Mouse (Mus musculus) cerebellum, adult 9-11 months (tissue): ENCODE data around the gene Ankrd40.

Experiments
- DNase-seq: peaks from one replicate; pipeline ENCODE4 v3.0.0; 2022

The Ankrd40 gene

DNA sequence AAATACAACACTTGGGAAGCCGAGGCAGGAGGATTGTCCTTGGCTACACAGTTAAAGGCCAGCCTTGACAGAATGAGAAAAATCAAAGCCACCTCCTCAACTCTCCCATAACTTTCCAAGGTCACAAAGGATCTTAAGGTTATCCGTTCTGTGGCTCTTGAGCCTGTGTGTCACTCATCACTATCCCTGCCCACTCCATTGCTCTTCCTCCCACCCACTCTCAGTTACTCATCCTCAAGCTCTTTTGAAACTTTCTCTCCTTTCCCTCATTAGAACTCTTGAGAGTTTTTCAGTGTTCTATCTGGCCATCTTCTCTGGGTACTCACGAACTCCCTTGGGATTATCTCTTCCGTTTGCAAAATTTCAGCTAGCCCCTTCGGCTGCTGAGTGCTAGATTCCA is 3.2 kb upstream of the Ankrd40 start:
- DNase-seq = no peak

- peak; percentile 85 for DNase-seq
Measured at GRCm38 (mm10) chr11:94326961-94327411, 815 bp upstream of the Ankrd40 start.

GRCm38 (mm10) chr11:94328644-94329025 is 834 bp downstream of the Ankrd40 start:
- no peak for DNase-seq

DNA sequence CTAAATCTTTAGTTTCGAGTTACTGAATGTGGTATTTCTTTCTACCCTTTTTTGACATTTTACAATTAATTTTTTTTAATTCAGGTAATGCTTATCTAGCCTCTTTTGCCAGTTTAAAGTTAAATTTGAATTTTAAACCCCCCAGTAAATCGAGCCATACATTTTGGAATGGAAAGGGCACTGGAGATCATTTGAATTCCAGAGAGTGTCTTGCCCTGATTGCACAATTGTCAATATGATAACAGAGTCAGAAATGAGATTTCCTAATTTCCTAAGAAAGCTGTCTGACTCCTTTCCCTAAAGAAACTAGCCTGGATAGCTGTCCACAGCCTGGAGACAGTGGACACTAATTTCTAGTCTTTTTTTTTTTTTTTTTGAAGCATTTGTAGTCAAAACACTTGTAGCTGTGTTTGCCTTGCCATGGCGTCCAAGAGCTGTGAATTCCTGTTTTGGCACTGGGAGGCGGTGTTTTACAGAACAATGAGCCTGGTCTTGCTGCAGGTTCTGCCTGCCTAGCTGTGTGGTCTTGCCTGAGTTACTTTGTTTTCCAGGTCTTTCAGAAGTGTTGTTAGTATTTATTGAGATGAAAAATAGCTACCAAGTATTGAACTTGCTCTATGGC is 1.6 kb downstream of the Ankrd40 start:
- DNase-seq = peak; percentile 78

- DNase-seq = no peak
Measured at GRCm38 (mm10) chr11:94330211-94330610, 2.4 kb downstream of the Ankrd40 start.

DNA sequence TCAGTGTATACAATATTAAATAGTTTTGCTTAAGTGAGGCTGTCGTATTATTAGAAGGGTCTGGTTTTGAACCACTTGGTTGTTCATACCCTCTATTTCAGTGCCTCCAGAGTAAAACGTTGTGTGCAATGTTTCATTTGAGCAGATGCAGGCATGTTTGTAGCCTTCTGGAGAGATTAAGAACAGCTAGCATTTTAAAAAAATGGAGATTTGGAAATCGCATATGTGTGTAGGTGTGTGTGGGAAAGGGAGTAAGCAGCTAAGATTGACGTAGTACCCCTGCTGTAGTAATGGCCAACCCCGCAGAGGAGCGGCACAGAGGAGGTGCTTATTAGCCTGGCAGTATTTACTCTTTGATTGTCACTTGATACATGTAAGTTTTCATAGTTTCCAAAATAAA is 4.9 kb downstream of the Ankrd40 start:
- no peak for DNase-seq

GRCm38 (mm10) chr11:94334386-94334968 is 6.7 kb downstream of the Ankrd40 start:
- no peak for DNase-seq

- no peak for DNase-seq
Measured at GRCm38 (mm10) chr11:94336551-94336950, 8.8 kb downstream of the Ankrd40 start.

DNA sequence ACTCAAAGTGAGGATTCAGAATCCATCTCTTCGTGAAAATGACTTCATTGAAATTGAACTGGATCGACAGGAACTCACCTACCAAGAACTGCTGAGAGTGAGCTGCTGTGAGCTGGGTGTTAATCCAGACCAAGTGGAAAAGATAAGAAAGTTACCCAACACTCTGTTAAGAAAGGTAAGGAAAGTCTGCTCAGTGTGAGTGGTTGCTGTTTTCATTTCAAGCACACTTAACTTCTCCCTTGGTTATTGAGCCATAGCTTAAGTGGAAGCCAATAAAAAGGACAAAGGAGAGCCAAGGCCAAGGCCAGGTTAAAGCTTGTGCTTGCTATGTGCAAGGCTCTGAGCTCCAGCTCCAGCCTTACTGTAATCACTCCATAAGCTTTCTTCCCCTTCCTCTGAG is 10.5 kb downstream of the Ankrd40 start:
- DNase-seq = no peak

GRCm38 (mm10) chr11:94339732-94340585 is 12.2 kb downstream of the Ankrd40 start:
- peak; percentile 76 for DNase-seq

GRCm38 (mm10) chr11:94340948-94341933 is 13.4 kb downstream of the Ankrd40 start:
- no peak for DNase-seq

DNA sequence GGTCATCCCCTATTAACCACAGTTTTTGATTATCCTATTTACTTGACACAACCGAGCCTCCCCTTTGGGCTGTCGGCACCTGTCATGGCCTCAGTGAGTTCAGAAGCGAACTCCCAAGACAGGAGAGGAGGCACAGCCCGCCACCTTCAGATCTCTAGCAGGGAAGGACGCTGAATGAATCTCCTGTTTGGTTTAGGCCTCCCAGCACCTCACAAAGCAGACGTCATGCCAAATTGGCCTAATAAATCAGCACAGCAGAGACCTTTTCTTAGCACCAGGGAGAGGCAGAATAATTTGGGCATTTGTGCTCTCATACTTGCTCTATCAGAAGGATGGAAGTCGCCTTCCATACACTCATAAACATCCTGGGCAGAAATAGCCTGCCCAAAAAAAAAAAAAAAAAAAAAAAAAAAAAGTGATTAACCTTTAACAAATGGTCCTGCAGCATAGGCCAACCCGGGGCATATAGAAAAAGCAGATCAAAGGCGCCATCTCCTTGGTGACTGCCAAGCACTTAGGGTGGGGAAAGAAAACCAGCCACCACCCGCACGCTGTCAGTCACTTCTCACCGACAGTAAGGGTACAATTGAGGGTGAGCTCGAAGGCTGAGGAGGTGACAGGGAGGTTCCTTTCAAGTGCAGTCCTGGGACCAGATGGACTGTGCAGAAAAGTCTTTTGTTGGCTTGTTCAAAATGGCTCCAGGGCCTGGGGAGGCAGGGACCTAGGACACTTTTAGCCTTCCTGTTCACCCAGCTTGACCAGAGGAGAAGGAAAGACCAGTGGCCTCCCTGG is 14.5 kb downstream of the Ankrd40 start:
- no peak for DNase-seq

- DNase-seq = no peak
Measured at GRCm38 (mm10) chr11:94343955-94344358, 16.2 kb downstream of the Ankrd40 start.

DNA sequence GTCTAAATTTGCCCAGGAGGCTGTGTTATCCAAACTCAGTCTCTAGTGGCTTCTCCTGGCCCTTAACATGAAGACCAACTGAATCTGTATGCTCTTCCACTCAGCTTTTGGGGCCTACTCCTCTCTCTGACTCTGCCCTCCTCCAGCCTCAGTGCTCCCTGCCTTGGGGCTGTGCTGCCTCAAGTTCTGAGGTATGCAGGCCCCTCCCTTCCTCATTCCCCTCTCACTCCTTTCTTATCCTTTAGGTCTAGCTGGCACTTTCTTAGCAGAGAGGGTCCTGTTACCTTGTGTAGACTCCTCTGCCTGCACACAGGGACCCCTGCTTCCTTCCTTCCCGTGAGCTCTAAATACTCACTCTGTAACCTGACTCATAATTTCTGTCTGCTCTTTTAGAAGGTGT is 16.7 kb downstream of the Ankrd40 start:
- DNase-seq = no peak

DNA sequence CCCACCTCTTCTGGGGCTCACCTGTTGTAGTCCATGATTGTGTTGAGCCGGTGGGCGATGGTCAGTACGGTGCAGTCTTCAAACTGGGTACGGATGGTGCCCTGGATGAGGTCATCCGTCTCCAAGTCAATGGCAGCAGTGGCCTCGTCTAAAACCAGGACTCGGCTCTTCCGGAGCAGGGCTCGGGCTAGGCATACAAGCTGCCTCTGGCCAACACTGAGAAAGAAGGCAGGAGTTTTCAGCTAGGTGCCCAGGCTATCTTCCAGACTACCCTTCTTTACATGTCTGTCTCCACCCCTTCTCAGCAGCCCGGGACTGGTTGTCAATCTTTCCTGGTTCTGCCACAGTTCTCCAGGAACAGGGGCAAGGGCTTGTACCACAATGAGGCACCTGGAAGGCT is 18.1 kb downstream of the Ankrd40 start:
- no peak for DNase-seq

DNA sequence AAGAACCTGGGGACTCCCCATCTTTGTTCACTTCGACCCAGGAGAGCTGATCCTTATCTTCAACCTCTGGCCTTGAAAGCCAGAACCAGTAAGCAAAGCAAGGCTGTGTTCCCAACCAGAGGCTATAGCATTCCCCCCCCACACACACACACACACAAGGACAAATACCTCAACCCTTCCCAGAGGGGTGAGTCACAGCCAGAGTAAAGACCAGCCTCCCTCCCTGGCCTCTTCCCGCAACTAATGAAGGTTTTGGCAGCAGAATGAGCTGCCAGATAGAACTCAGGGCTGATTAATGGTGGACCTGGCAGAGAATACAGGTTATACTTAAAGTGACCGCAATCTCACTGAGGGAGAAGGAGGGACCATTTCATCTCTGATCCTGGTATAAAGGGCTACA is 18.8 kb downstream of the Ankrd40 start:
- DNase-seq = no peak

- no peak for DNase-seq
Measured at GRCm38 (mm10) chr11:94347063-94347575, 19.3 kb downstream of the Ankrd40 start.

GRCm38 (mm10) chr11:94349839-94350238 is 22.0 kb downstream of the Ankrd40 start:
- no peak for DNase-seq

- no peak for DNase-seq
Measured at GRCm38 (mm10) chr11:94350337-94350736, 22.5 kb downstream of the Ankrd40 start.

DNA sequence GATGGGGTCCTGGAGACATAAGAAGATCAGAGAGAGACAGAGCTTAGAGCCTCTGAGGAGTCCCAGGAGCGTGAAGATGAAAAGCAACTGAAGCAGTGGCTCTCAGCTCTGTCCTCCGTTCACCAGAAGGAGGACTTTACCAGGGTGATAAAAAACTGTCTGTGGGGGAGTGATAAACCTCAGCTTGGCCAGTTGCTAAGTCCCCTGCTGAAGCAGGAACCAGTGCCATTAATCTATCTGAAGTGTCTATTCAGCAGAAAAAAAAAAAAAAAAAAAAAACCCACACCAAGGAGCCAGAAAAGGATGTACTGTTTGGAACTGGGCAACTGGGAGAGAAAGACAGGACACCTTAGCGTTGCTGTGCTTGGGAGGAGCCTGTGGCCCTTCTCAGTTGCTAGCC is 23.3 kb downstream of the Ankrd40 start:
- DNase-seq = no peak

GRCm38 (mm10) chr11:94355521-94356217 is 27.9 kb downstream of the Ankrd40 start:
- DNase-seq = no peak
